Mouse (Mus musculus) inflammation-experienced regulatory T-cells, adult 6 months (primary cell): ENCODE measurements around the gene Sirt3. TPM values are rescaled to one million over a fixed set of nuclear protein-coding genes. Genes with fewer than 3 reads are reported as not detected.

Source experiments
- ATAC-seq: one replicate; pipeline ENCODE4 v1.8.0; 2017
- polyA plus RNA-seq, 3 experiments: library from polyadenylated mRNA; unstranded; fragments of 100-300 nt; shearing (Covaris generic); gene quantifications; one replicate each; pipeline ENCODE4 v1.2.1; 2017

Sirt3 gene
- polyA plus RNA-seq, 3 experiments from 2014 or later: 9.1 to 10.8 (median 10.6) TPM

DNA sequence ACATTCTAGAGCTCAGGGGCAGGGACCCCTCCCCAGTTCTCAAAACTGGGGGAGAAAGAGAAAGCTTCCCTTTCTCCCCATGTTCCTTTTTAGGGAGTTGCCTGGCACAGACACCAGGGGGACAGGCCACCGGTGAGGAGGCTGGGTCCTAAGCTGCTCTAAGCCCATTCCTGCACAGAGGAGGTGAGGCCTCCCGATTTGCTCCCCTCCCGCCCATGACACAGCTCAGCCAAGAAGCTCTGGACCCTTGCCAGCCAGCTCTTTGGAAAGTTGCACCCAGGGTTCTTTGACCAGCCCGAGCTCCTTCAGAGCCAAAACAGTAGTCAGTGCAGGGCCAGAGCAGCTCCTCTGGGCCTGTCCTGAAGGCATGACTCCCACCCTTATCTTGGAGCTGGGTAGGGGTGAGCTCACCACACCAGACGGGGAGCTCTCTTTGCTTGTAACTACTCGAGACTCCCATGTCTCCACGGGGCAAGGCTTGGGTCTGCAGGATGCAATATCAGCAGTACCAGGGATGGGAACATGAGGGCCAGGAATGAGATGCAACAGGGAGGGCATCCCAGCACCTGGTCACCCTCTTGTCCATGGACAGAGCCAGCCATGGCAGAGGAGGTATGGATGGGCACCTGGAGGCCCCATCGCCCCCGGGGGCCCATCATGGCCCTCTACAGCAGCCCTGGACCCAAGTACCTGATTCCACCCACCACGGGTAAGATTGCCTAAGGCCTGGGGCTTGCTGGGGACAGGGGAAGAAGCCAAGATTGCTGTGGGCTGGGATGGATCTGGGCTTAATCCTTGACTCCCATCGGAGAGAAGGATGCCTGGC, 34.1 kb downstream of the Sirt3 start, which contains the start of gene Odf3:
Odf3 (plus strand) TSS at position 51 of the 826 bp plus-strand sequence.
- no peak for ATAC-seq

DNA sequence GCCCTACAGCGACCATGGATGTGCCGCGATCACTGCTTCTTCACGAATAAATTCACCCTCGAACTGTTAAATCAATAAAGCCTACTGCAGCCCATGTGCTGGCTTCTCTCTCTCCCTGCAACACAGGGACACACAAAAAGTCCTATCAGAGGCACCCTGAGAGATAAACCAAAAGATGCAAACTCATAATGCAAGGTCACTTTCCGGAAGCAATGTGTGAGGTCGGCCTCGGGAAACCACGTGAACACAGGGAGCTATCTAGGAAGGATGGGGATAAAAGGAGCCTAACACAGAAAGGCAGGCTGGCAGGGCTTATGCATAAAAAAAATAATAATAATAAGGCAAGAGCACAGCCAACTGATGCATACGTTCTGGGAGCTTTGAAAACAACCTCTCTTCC, 35.4 kb downstream of the Sirt3 start:
- ATAC-seq: no peak

DNA sequence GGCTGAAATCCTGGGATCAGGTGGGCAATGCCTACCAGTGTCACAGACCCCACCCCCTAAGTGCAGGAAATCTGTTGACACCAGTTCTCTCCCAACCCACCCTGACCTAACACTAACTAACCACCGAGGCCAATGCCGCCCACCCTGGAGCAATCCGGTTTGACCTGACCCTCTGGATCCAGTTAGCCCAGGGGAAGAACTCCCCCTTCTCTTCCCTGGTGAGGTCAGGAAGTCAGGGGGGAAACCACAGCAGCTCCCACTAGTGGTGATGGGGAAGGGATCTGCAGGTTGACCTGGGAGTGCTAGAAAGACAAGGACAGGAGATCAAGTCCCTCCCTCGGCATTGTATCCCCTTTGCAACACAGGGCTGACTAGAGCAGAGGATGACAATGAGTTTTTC, 36.4 kb downstream of the Sirt3 start:
- no peak for ATAC-seq

DNA sequence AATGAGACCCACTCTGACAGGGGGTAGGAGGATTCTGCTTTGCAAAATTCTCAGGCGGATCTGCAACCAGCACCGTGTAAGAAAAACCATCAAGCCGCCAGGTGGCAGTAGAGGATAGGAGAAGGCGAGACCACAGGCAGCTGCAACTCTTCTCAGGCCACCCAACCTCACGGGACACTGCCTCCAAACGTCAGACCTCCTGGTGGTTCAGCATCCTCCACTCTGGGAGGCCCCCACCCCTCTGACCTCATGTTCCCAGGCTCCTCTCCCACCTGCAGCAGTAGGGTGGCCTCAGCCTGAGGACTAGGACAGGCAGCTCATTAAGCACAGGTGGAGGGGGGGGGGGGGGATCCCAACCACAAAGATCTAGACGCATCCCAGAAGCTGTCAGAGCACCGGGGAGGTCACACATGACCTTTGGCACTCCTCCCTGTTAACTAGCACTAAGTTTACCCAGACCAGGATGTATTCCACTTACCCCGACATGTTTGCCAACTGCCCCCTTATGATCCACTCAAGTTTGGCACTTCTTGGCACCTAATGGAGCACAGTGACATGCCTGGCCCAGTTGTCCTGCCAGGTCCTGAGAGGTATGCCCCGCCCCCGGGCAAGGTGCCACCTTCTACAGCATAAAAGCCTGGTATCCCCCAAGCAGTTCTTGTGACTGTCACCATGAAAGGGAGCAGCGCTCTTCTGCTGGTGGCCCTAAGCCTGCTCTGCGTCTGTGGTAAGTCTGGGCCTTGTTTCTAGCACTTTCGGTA, 37.0 kb downstream of the Sirt3 start, which contains the start of gene Scgb1c1:
Scgb1c1 (plus strand) TSS at position 643 of the 761 bp plus-strand sequence.
- ATAC-seq: peak; percentile 87

DNA sequence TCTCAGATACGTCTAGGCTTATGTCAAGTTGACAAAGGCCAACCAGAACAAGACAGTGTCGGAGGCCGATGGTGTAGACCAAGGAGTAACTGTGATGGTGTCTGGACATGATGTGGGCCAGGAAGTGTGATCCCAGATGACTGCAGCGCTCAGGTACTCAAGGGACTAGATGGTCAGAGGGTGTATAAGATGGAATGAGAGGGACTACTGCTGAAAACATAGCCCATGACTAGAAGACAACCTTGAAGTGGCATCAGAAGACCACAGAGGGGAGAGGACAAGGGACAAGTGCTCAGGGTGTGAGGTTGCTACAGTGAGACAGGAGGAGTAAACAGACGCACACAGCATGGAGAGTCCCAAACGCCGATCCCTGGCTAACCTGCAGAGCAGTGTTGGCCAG, 38.3 kb downstream of the Sirt3 start:
- no peak for ATAC-seq

DNA sequence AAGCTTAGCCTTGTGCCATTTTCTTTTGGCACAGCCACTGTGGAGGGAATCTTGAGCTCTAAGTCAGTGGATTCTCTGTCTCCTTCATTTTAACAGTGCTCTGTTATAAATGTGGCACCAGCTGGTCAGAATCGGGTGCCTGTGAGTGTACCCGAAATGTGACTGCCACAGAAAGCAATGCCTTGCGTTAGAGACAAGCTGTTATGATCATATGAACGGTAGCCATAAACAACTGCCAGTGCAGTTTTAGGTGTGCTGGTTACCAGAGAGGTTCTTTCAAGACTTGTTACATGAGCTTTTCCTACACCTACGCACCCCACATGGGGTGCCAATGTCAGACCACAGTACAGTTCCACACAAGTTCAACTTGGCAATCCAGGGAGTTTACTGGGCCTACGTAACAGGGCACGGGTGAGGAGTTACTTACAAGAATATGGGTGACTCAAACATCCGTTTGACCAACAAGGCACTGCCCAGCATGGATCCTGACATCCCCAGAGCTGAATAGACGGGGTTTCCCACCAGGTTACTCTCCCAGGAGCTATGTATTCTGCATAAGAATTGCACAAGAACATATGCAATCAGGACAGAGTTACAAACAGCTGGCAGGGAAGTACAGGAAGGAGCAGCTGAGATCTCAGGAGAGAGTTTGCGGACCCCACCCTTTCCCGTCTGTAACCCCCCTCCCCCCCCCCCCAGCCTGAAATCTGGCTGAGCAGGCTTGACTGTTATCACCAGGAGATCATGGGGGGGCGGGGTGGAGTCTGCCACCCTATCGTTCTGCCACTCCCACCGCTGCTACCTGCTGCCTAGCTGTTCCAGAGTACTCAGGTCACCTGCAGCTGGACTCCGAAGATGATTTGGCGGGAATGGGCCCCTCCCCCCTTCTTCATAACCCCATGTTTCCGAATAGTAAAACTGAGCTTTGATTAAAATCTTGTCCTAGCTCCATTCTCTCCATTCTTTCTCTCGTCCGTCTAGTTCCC, 41.1 kb downstream of the Sirt3 start:
- no peak for ATAC-seq

DNA sequence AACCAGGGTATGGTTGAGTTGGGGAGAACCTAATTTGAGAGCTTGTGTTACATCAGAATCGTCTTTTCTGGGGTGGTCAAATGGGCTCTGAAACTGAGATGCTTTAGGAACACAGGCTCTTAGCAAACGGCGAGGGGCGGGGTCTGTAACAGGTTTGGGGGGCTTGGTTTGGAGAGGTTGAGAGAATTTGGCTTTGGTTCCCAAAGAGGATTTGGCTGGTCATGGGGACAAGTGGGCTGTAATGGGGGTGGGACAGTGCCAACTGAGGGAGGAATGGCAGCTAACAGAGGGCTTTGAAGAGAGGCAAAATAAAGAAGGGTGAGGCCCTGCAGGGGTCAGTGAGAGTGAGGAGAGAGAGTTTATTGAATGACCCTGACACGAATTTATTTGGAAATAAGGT, 42.6 kb downstream of the Sirt3 start:
- no peak for ATAC-seq

DNA sequence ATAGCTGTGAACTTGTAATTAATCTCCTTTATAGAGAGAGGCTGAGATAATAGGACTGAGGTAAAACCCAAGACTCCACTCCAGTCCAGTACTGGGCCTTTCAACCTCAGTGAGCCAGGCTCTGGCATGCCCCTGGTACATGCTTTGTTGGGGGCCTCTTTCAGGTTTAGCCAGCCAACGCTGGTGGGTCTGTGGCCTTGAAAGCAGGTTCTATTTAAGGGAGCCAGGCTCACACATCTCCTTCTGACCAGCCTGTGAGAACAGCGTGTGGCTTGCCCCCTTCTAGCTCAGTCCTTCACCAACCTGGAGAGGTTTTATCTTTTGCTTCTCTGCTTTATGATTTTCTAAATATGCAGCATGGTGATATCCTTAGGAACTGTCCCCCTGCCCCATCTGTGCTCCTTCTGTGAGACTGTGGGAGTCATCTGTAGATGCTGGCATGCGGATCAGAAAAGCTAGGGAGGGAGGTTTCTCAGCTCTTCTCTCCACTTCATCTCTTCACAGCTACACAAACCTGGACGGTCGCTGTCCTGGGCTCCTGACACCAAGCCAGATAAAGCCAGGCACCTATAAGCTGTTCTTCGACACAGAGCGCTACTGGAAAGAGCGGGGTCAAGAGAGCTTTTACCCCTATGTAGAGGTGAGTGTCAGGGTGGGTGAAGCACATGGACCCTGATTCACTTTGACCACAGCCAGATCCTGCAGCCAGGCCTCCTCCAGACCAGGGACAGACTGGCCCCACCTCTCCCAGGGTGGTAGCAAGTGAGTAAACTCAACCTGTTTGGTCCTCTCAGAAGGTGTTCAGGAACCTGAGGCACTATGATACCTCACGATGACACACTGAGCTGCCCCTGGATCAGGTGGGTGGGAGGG, 45.6 kb downstream of the Sirt3 start:
- no peak for ATAC-seq

DNA sequence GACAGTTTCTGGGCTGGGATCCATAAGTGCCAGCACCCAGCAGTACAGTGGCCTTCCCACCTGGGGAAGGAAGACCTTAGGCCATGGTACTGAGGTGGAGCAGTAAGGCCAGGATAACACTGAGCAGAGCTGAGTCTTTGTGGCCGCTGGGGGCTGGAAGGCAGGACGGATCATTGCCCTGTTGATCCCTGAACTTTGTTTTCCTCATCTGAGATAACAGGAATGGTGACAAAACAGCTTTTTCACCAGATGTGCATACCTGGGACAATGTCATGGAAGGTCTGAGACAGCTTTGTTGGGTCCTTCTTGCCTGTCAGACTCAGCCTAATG, 46.4 kb downstream of the Sirt3 start:
- ATAC-seq: no peak

DNA sequence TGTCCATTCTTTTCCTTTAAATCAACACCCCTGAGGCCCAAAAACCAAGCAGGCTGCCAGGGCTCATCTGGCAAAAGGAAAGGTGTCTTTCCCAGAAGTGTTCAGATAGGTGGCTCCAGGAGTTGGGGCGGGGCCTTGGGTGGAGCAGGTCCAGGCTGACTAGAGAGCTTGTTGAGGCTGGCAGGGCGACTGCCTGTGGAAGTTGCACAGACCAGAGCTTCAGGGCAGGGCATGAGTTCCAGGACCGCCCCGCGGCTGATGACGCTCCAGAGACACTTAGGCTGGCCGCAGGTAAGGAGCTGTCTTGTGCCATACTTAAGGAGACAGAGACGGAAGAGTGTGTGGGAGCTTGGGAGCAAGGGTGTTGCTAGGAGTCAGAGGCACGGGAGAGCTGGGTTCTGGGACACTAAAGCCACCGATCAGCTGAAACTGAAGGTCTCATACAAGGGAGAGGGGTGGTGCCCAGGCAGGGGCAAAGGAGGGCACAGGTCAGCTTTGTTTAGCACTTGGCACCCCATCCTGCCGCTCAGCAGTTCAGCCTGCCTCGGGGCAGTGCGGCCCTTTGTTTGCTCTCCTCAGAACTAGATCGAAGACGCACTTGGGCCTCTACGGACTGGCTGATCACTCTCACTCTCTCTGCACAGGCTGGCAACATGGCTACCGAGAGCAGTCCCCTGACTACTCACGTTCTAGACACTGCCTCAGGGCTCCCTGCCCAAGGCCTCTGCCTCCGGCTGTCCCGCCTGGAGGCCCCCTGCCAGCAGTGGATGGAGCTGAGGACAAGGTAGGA, 46.9 kb downstream of the Sirt3 start, which contains the start of gene Urah:
Urah (plus strand) TSS at position 51 of the 790 bp plus-strand sequence.
- no peak for ATAC-seq

DNA sequence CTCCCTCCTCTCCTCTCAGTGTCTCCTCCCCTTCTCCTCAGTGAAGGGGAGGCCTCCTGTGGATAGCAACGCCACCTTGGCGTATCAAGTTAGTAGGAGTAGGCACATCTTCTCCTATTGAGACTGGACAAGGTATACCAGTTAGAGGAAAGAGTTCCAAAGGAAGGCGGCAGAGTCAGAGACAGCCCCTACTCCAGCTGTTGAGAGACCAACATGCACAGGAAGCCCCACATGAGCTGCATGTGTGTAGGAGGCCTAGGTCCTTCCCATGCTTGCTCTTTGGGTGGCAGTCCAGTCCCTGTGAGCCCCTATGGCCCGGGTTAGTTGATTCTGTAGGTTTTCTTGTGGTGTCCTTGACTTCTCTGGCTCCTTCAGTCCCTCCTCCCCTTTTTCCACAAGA, 48.8 kb downstream of the Sirt3 start:
- ATAC-seq: no peak

DNA sequence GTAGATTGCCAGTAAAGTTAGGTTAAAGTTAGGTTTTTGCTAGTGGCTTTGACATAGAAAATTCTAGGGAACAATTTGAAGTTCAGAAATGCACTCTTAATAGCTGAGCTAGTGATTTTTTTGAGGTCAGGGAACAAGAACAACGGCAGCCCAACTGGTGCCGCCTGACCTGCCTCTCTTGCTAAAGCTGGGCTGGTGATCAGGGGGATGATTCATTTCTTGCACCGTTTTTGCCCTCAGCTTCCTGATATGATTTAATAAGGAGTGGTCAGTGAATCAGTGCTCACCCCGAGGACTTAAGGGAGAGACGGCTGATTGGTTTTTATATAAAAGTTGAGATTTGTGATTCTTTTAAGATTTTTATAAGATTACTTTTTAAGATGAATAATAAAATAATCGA, 50.7 kb downstream of the Sirt3 start:
- ATAC-seq: no peak

DNA sequence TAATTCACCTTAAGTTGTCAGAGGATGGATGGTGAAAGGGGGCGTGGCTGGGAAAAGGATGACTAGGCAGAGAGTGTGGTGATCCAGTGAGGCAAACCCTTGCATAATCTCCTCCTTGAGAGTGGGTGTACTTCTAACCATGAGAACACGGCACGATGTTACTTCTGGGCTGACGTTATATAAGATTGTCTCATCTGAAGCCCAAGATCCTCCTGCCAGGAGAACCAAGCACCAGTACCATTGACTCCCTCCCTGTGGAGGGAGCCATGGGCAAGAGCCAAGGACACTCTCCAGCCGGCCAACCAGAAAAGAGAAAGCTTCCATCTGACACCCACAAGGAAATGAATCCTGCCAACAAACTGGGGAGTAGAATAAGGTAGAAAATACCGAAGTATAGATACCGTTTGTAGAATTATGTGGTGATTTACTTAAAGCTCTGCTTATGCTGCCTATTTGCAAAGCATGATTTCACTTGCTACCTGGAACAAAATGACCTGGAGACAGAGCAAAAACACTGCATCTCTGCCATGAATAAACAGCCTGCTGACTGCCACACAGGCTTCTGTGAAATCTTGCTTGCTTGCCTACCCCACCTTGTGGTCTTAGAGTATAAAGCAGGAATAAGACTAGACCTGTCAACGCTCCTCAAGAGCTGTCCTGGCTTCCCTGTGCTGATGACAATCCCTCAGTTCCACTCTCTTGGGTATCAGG, 53.8 kb downstream of the Sirt3 start:
- no peak for ATAC-seq

DNA sequence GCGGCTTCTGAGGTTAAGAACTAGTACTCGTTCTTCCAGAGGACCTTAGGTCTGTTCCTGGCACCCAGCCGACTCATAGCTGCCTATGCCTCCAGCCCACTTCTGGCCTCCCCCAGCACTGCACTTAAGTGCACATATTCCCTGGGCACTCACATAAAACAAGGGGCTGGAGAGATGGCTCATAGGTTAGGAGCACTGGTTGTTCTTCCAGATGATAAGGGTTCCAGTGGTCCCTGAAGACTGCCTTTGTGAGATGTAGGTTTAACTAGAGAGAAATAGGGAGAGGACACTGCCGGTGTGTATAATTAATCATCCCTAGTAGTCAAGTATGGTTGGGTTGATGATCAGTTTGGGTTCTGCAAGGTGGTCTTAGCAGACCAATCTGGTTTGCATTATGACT, 59.4 kb downstream of the Sirt3 start:
- ATAC-seq: no peak

DNA sequence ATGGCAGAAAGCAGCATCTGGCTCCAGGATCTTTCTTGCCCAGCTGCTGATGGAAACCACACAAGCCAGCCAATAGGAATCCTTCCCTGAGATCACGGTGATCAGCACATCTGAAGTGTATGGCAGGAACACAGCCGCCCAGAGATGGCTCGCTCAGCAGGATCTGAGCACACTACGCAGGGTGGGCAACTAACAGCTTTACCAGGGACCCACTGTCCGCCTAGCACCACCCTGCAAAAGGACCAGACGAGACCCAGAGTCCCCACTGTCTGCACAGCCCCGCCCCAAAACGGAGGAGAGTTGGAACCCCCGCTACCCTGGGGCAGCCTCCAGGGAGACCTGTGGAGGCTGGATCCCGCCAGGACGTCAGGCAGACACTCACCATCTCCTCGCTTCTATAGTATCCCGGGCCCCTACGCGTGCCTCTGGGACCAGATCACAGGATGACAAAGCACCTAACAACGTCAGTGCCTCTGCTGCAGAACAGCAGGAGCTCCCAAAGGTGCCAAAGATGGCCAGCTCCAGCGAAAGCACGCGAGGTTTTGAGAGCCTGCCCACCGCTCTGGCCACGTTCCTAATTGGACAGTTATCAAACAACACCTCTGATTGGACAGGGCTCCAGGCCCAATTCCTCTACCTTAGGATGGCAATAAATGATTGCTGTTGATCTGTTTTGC, 60.3 kb downstream of the Sirt3 start, which contains the start of gene Zfp941:
Zfp941 (minus strand) TSS at position 526 of the 677 bp plus-strand sequence.
- ATAC-seq: no peak

DNA sequence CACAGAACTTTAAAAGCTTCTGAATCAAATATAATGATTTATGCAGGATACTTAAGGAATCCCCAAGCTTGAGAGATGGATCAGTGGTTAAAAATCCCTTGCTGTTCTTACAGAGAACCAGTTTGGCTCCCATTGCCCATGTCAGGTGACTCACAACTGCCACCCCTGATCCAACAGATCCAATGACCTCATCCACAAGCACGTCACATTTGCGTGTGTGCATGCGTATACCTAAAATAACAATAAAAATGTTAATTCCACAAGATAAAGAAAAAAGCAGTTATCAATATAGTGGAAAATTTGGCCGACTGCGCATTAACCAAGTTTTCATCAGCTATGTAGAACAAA, 60.8 kb downstream of the Sirt3 start:
- no peak for ATAC-seq

DNA sequence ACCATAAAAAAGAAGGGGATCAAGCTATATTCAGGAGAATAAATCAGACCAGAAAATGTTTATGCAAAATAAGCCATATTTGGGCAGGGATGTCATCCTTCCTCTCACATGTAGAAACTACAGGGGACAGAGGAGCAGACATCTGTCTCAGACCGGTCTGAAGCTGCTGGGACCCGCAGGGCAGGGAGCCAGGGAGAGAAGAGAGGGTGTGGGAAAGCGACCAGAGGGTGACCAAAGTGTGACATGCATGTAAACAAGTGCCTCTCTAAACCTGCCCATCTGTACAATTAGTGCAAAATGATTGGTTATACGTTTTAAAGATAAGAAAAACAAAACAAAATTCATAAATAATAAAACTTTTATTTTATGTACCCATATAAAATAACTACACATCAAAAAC, 61.9 kb downstream of the Sirt3 start:
- no peak for ATAC-seq
